Mouse (Mus musculus): ENCODE measurements around the gene E2f7. TPM values are rescaled to one million over a fixed set of nuclear protein-coding genes. Genes with fewer than 3 reads are reported as not detected.
A peak's percentile ranks its signal among the peaks of the same experiment; 100 is the strongest.

The E2f7 gene
- polyA plus RNA-seq, 2 experiments = 1.9 to 7.1 TPM

DNA sequence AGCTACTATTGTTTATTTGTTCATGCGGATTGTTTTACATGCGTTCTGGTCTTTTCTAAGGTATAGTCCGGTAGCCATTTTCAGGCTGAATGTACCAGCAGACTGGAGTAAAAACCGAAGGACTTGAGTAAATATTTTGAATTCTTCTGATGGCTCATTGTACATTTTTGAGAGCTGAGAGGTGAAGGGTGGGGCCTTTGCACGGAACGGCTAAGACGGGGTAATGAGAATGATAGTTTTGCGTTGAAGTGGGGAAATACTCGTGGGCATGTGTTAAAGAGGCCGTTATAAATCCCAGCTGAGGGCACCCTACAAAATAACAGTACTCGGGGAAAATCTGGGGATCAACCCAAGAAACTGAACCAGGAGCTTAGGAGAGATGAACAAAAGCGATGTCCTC lies 1.1 kb upstream of the E2f7 start:
- Histone ChIP-seq H3K27me3 (ENCODE audit: control insufficient read depth, insufficient read depth, low read length) (peaks cover 4% of the 10 kb centered on the region), H3K27ac (no peak overlapping the region), H3K36me3 (replicated peaks; ENCODE audit: control insufficient read depth, insufficient read depth, low read depth) (peaks cover 9% of the 10 kb centered on the region), H3K4me3 (ENCODE audit: insufficient read depth in 1 of 2, low read depth in 2 of 2, low read length in 2 of 2) (no peak overlapping the region; a peak in 1 of 4 replicates), H3K9me3 (ENCODE audit: control insufficient read depth, low read length) (no peaks in the 10 kb centered on the region), H3K4me1 (replicated peaks; ENCODE audit: control insufficient read depth in 2 of 2, insufficient read depth in 2 of 2, low read length in 1 of 2) (peaks cover 3 to 7% of the 10 kb centered on the region in 2 experiments), H3K9ac (replicated peaks) (no peak overlapping the region), H3K4me2 (ENCODE audit: low read depth) (peak overlapping the region; percentile 89)
- DNase-seq (ENCODE audit: low read depth in 3 of 3, low spot score in 3 of 3) = no peak
- TF ChIP-seq EP300 (IDR thresholded peaks at IDR 0.05; ENCODE audit: low read depth) (no peak), CTCF (IDR thresholded peaks at IDR 0.05; ENCODE audit: low read depth) (no peak)
- no peak for ATAC-seq (ENCODE audit: insufficient read depth)
- WGBS (ENCODE audit: insufficient replicate concordance) = 75% methylated on average over 12 of the region's 12 CpGs

DNA sequence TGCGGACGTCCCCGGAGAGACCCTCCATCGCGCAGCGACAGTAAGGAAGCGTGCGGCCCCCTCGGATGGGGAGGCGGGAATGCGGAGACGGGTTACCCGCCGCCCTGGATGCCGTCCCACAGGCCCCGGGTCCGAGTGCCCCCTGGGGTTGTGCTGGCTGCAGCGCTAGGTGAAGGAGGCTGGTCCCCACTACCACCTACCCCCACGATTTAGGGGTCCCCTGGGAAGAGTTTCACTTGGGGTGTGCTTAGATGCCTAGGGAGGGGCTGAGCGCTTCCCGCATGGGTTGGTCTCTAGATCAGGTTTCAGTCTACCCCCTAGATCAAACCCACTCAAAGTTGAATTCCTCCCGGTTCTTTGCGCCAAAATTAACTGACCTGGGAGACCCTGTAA lies 397 bp downstream of the E2f7 start:
- under 1% methylated on average over 23 of the region's 23 CpGs for WGBS (ENCODE audit: insufficient replicate concordance)
- H3K4me3 ChIP-seq (ENCODE audit: insufficient read depth in 1 of 2, low read depth in 2 of 2, low read length in 2 of 2) = peak overlapping the region; percentile 67 to 88
- no peak for TF ChIP-seq CTCF (IDR thresholded peaks at IDR 0.05; ENCODE audit: low read depth)
- no peak for TF ChIP-seq EP300 (IDR thresholded peaks at IDR 0.05; ENCODE audit: low read depth)
- peaks cover 13% of the 10 kb centered on the region for H3K36me3 ChIP-seq (replicated peaks; ENCODE audit: control insufficient read depth, insufficient read depth, low read depth)
- peaks cover 3 to 7% of the 10 kb centered on the region in 2 experiments for H3K4me1 ChIP-seq (replicated peaks; ENCODE audit: control insufficient read depth in 2 of 2, insufficient read depth in 2 of 2, low read length in 1 of 2)
- H3K9me3 ChIP-seq (ENCODE audit: control insufficient read depth, low read length) = no peaks in the 10 kb centered on the region
- H3K9ac ChIP-seq (replicated peaks) = peak overlapping the region; percentile 95
- no peak for DNase-seq (ENCODE audit: low read depth in 3 of 3, low spot score in 3 of 3)
- H3K27ac ChIP-seq = peak overlapping the region; percentile 38
- H3K27me3 ChIP-seq (ENCODE audit: control insufficient read depth, insufficient read depth, low read length) = peaks cover 4% of the 10 kb centered on the region
- H3K4me2 ChIP-seq (ENCODE audit: low read depth) = peak overlapping the region; percentile 89
- ATAC-seq (ENCODE audit: insufficient read depth) = peak; percentile 48; the same call in 1 of the 2 replicates

DNA sequence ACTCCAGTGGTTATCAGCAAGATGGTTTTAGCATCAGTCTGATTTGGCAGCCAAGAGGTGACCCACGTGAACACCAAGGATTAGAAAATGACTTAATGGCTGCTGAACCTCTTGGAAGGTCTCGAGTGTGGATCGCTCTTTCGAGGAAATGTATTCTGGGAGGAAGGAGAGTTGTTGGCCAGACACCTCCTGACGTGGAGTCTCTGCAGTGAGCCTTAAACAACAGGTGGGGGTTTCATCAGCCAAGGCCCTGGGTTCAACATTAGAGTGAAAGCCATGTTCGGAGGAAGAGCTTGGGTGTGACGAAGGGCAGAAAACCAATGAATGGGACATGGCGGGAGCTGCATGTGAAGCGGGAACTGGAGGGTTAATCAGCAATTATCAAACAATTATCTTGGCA lies 3.8 kb downstream of the E2f7 start:
- Histone ChIP-seq H3K4me1 (replicated peaks; ENCODE audit: control insufficient read depth in 2 of 2, insufficient read depth in 2 of 2, low read length in 1 of 2) (peaks cover 3 to 7% of the 10 kb centered on the region in 2 experiments), H3K9me3 (ENCODE audit: control insufficient read depth, low read length) (no peaks in the 10 kb centered on the region), H3K4me3 (ENCODE audit: insufficient read depth in 1 of 2, low read depth in 2 of 2, low read length in 2 of 2) (no peak overlapping the region), H3K36me3 (replicated peaks; ENCODE audit: control insufficient read depth, insufficient read depth, low read depth) (peaks cover 22% of the 10 kb centered on the region), H3K27me3 (ENCODE audit: control insufficient read depth, insufficient read depth, low read length) (no peaks in the 10 kb centered on the region; the same call in 1 of the 2 replicates), H3K27ac (no peak overlapping the region), H3K4me2 (ENCODE audit: low read depth) (no peak overlapping the region), H3K9ac (replicated peaks) (no peak overlapping the region)
- WGBS (ENCODE audit: insufficient replicate concordance) = 88% methylated on average over 9 of the region's 9 CpGs
- no peak for TF ChIP-seq CTCF (IDR thresholded peaks at IDR 0.05; ENCODE audit: low read depth)
- TF ChIP-seq EP300 (IDR thresholded peaks at IDR 0.05; ENCODE audit: low read depth) = no peak
- ATAC-seq (ENCODE audit: insufficient read depth) (no peak), DNase-seq (ENCODE audit: low read depth in 3 of 3, low spot score in 3 of 3) (no peak)

DNA sequence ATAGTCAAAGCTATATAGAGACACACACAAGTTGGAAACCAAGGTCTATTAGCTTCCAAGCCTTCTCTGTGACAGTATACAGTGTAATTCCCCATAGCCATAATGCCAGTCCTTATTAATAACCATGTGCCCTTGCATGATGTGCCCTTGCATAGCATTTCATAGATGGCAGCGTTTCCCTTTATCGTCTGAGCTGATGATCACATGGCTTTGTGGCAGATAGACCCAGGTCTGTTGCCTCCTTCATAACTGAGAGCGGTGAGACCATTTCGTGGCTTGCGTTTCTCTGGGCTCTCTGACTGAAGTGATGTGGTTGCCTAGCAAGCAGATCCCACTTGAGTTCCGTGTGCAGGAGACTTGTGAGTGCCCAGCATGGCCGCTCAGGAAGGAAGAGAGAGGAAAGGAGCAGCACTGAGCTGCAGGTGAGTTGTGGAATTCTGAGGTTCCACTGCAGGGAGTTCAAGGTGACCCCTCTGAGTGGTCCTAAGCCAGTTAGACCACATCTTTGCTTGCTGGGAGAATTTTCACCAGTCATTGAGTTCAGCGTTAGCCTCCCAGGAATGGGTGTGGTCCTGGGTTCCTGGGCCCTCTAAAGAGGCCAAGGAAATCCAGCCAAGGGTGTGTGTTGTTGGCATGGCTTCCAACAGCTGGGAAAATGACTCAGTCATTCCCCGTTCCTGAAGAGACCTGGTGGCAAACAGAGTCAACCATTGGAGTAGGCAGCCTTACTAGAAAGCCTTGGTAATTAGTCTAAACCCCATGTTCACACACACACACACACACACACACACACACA lies 4.5 kb downstream of the E2f7 start:
- Histone ChIP-seq H3K27me3 (ENCODE audit: control insufficient read depth, insufficient read depth, low read length) (no peaks in the 10 kb centered on the region; the same call in 1 of the 2 replicates), H3K4me3 (ENCODE audit: insufficient read depth in 1 of 2, low read depth in 2 of 2, low read length in 2 of 2) (no peak overlapping the region), H3K27ac (no peak overlapping the region), H3K4me2 (ENCODE audit: low read depth) (no peak overlapping the region), H3K9me3 (ENCODE audit: control insufficient read depth, low read length) (no peaks in the 10 kb centered on the region), H3K36me3 (replicated peaks; ENCODE audit: control insufficient read depth, insufficient read depth, low read depth) (peaks cover 27% of the 10 kb centered on the region), H3K4me1 (replicated peaks; ENCODE audit: control insufficient read depth in 2 of 2, insufficient read depth in 2 of 2, low read length in 1 of 2) (peaks cover 3 to 7% of the 10 kb centered on the region in 2 experiments), H3K9ac (replicated peaks) (no peak overlapping the region)
- DNase-seq (ENCODE audit: low read depth in 3 of 3, low spot score in 3 of 3) = no peak
- ATAC-seq (ENCODE audit: insufficient read depth) = no peak
- no peak for TF ChIP-seq EP300 (IDR thresholded peaks at IDR 0.05; ENCODE audit: low read depth)
- no peak for TF ChIP-seq CTCF (IDR thresholded peaks at IDR 0.05; ENCODE audit: low read depth)
- WGBS (ENCODE audit: insufficient replicate concordance) = 81% methylated on average over 9 of the region's 9 CpGs

DNA sequence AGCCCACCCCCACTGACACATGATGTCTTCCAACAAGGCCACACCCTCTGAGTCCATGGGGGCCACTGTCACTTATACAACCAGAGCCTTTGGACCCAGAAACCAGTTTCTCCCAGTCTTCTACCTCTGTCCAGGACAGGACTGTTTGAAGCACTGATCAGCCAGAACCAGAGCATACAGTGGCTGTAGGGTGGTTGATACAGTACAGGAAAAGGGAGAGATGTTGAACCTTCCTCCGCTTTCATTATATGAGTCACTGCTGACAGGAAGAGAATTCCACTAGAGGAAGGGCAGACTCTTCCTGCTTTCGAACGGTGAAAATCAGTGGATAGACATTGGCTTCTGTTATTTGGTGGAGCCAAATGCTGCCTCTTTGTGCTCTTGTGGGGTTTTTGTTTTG lies 7.6 kb downstream of the E2f7 start:
- 64% methylated on average over 3 of the region's 3 CpGs for WGBS (ENCODE audit: insufficient replicate concordance)
- H3K9me3 ChIP-seq (ENCODE audit: control insufficient read depth, low read length) = no peaks in the 10 kb centered on the region
- H3K4me1 ChIP-seq (replicated peaks; ENCODE audit: control insufficient read depth in 2 of 2, insufficient read depth in 2 of 2, low read length in 1 of 2) = no peaks in the 10 kb centered on the region
- H3K4me3 ChIP-seq (ENCODE audit: insufficient read depth in 1 of 2, low read depth in 2 of 2, low read length in 2 of 2) = no peak overlapping the region
- TF ChIP-seq CTCF (IDR thresholded peaks at IDR 0.05; ENCODE audit: low read depth) (no peak), EP300 (IDR thresholded peaks at IDR 0.05; ENCODE audit: low read depth) (no peak)
- H3K27me3 ChIP-seq (ENCODE audit: control insufficient read depth, insufficient read depth, low read length) = no peaks in the 10 kb centered on the region
- H3K9ac ChIP-seq (replicated peaks) = no peak overlapping the region
- no peak overlapping the region for H3K4me2 ChIP-seq (ENCODE audit: low read depth)
- H3K36me3 ChIP-seq (replicated peaks; ENCODE audit: control insufficient read depth, insufficient read depth, low read depth) = peaks cover 38% of the 10 kb centered on the region
- DNase-seq (ENCODE audit: low read depth in 3 of 3, low spot score in 3 of 3) = no peak
- no peak overlapping the region for H3K27ac ChIP-seq
- ATAC-seq (ENCODE audit: insufficient read depth) = no peak; the same call in 1 of the 2 replicates

Measured in liver, embryonic 14.5 days (tissue).